In genomic region chr12:53973414-53973813, GRCm38 (mm10) we compare ENCODE assay signal across 16 mouse cellular contexts.
DNase-seq lines count a peak whose midpoint lies in the region; ATAC-seq lines count a peak whose summit lies in the region.
"Had no signal": no experiment of that assay in that cellular context is flagged by ENCODE, and none has a peak within 500 bp of the region (broad histone marks: within the 10 kb centered on the region; RNA-seq: fewer than 3 reads in every experiment).

No protein-coding gene starts in this region.

- H3K27ac ChIP-seq in midbrain, embryonic 15.5 days: 0 out of 2 replicates have a peak overlapping the region, but pooled peaks have one; percentile 4
- no peak overlapping the region for H3K27ac ChIP-seq in midbrain, embryonic 11.5 days (ENCODE audit: low read depth, low read length)
- no peak overlapping the region for H3K27ac ChIP-seq in limb, embryonic 10.5 days
- H3K27ac ChIP-seq: gastrocnemius, adult 2 months; heart, embryonic 15.5 days; hindbrain, postnatal 0 days; kidney, postnatal 0 days; liver, embryonic 12.5 days had no signal

- no peaks in the 10 kb centered on the region for H3K27me3 ChIP-seq in midbrain, embryonic 15.5 days (replicated peaks)
- H3K27me3 ChIP-seq in midbrain, embryonic 11.5 days (ENCODE audit: control insufficient read depth, insufficient read depth, low read length): no peaks in the 10 kb centered on the region
- no peaks in the 10 kb centered on the region for H3K27me3 ChIP-seq in limb, embryonic 10.5 days (ENCODE audit: low read depth, poor library complexity, severe bottlenecking)
- H3K27me3 ChIP-seq: heart, embryonic 15.5 days; liver, embryonic 12.5 days had no signal

- H3K4me2 ChIP-seq in midbrain, embryonic 15.5 days: no peak overlapping the region
- no peak overlapping the region for H3K4me2 ChIP-seq in midbrain, embryonic 11.5 days
- H3K4me2 ChIP-seq: heart, embryonic 15.5 days; liver, embryonic 12.5 days had no signal

- no peak for ATAC-seq in midbrain, embryonic 15.5 days (replicated peaks)
- no peak for ATAC-seq in midbrain, embryonic 11.5 days (ENCODE audit: low FRiP score)
- ATAC-seq: forebrain, postnatal 0 days; hindbrain, postnatal 0 days; liver, embryonic 12.5 days had no signal

- no peak for DNase-seq in midbrain, embryonic 11.5 days (ENCODE audit: low spot score, missing footprints)
- peak; percentile 48 to 57 for DNase-seq in kidney, postnatal 36 days
- DNase-seq in lung, postnatal 14 days: peak; percentile 34
- no peak for DNase-seq in ovary, postnatal 14 days (ENCODE audit: low spot score)
- DNase-seq in limb, embryonic 10.5 days (ENCODE audit: low spot score): no peak
- DNase-seq in cerebellum, adult 9-10 months: no peak
- DNase-seq: adrenal gland, adult 2 months; forebrain, postnatal 0 days; gastrocnemius, adult 2 months; right cerebral cortex, postnatal 14 days; thymus, postnatal 14 days had no signal

- H3K9ac ChIP-seq in midbrain, embryonic 15.5 days: no peak overlapping the region
- no peak overlapping the region for H3K9ac ChIP-seq in midbrain, embryonic 11.5 days (ENCODE audit: low read length)
- H3K9ac ChIP-seq: forebrain, postnatal 0 days; heart, embryonic 15.5 days; liver, embryonic 12.5 days had no signal

- H3K36me3 ChIP-seq in midbrain, embryonic 15.5 days (replicated peaks): no peaks in the 10 kb centered on the region
- H3K36me3 ChIP-seq in midbrain, embryonic 11.5 days (ENCODE audit: control insufficient read depth, insufficient read depth, low read length): no peaks in the 10 kb centered on the region
- no peaks in the 10 kb centered on the region for H3K36me3 ChIP-seq in limb, embryonic 10.5 days
- H3K36me3 ChIP-seq: heart, embryonic 15.5 days; liver, embryonic 12.5 days had no signal

- WGBS in midbrain, embryonic 15.5 days: 59% methylated on average over 6 of the region's 6 CpGs
- WGBS in midbrain, embryonic 11.5 days: 80% methylated on average over 6 of the region's 6 CpGs
- WGBS in limb, embryonic 10.5 days: 86% methylated on average over 6 of the region's 6 CpGs

- H3K4me3 ChIP-seq in midbrain, embryonic 15.5 days: no peak overlapping the region
- no peak overlapping the region for H3K4me3 ChIP-seq in midbrain, embryonic 11.5 days (ENCODE audit: low read depth, low read length)
- H3K4me3 ChIP-seq in limb, embryonic 10.5 days: no peak overlapping the region
- H3K4me3 ChIP-seq: gastrocnemius, adult 2 months; heart, embryonic 15.5 days; liver, embryonic 12.5 days had no signal

- peaks cover 33% of the 10 kb centered on the region for H3K4me1 ChIP-seq in midbrain, embryonic 15.5 days
- peaks cover 14% of the 10 kb centered on the region for H3K4me1 ChIP-seq in midbrain, embryonic 11.5 days (ENCODE audit: control insufficient read depth, insufficient read depth, low read length)
- no peaks in the 10 kb centered on the region for H3K4me1 ChIP-seq in limb, embryonic 10.5 days
- H3K4me1 ChIP-seq: heart, embryonic 15.5 days; liver, embryonic 12.5 days had no signal

- H3K9me3 ChIP-seq in midbrain, embryonic 15.5 days: no peaks in the 10 kb centered on the region
- no peaks in the 10 kb centered on the region for H3K9me3 ChIP-seq in midbrain, embryonic 11.5 days (ENCODE audit: control insufficient read depth, low read length)
- no peaks in the 10 kb centered on the region for H3K9me3 ChIP-seq in limb, embryonic 10.5 days (replicated peaks)
- H3K9me3 ChIP-seq: heart, embryonic 15.5 days; liver, embryonic 12.5 days had no signal

Comparison
In these comparisons a context has a peak if more than half of its experiments do, and no peak if none do; other contexts are left out.
1. DNase-seq: peak in kidney, postnatal 36 days (2 of 2) and lung, postnatal 14 days (single experiment); none in midbrain, embryonic 11.5 days (single experiment), ovary, postnatal 14 days (single experiment), limb, embryonic 10.5 days (single experiment) and cerebellum, adult 9-10 months (single experiment).